8 mouse cellular contexts compared by ENCODE assay signal in genomic region chr6:88518404-88519263, GRCm38 (mm10). TPM values are rescaled to one million over a fixed set of nuclear protein-coding genes. Genes with fewer than 3 reads are reported as not detected.
DNase-seq lines count a peak whose midpoint lies in the region; ATAC-seq lines count a peak whose summit lies in the region.

Gene Sec61a1, minus strand, starts transcription at chr6:88518905.

- DNase-seq in CD4-positive, CD25-positive, alpha-beta regulatory T cell, adult 2 months (ENCODE audit: low read depth, low spot score) = peak; percentile 97
- DNase-seq in fat pad, adult 2 months (ENCODE audit: extremely low read depth, low read depth, low spot score) = peak; percentile 40
- DNase-seq in kidney, postnatal 10 days = peak; percentile 97
- DNase-seq in natural killer cell, adult 2 months (ENCODE audit: low spot score in 2 of 2) = peak; percentile 93

- ATAC-seq in heart, embryonic 13.5 days (ENCODE audit: extremely low read depth, insufficient number of reproducible peaks, low FRiP score, low TSS enrichment) = peak; percentile 93
- peak; percentile 95 for ATAC-seq in liver, embryonic 12.5 days
- peak; percentile 97 for ATAC-seq in stomach, embryonic 15.5 days (ENCODE audit: insufficient read depth, low FRiP score, low read depth)

- no peaks in the 10 kb centered on the region for H3K9me3 ChIP-seq in heart, embryonic 13.5 days
- no peaks in the 10 kb centered on the region for H3K9me3 ChIP-seq in liver, embryonic 12.5 days (replicated peaks)
- no peaks in the 10 kb centered on the region for H3K9me3 ChIP-seq in stomach, embryonic 15.5 days

- peaks cover 26% of the 10 kb centered on the region for H3K36me3 ChIP-seq in heart, embryonic 13.5 days
- H3K36me3 ChIP-seq in liver, embryonic 12.5 days = peaks cover 36% of the 10 kb centered on the region
- H3K36me3 ChIP-seq in stomach, embryonic 15.5 days = peaks cover 17% of the 10 kb centered on the region

- H3K27me3 ChIP-seq in heart, embryonic 13.5 days (replicated peaks) = no peaks in the 10 kb centered on the region
- no peaks in the 10 kb centered on the region for H3K27me3 ChIP-seq in liver, embryonic 12.5 days (replicated peaks)
- no peaks in the 10 kb centered on the region for H3K27me3 ChIP-seq in stomach, embryonic 15.5 days (replicated peaks)

- peak within 1 kb of the TSS; percentile 90 for H3K27ac ChIP-seq in brown adipose tissue, adult 24 weeks (replicated peaks; ENCODE audit: low read depth, low read length)
- peak within 1 kb of the TSS; percentile 93 for H3K27ac ChIP-seq in heart, embryonic 13.5 days (replicated peaks)
- peak within 1 kb of the TSS; percentile 93 for H3K27ac ChIP-seq in liver, embryonic 12.5 days
- peak within 1 kb of the TSS; percentile 88 for H3K27ac ChIP-seq in stomach, embryonic 15.5 days

- WGBS in heart, embryonic 13.5 days = under 1% methylated on average over 74 of the region's 80 CpGs
- under 1% methylated on average over 80 of the region's 80 CpGs for WGBS in liver, embryonic 12.5 days (ENCODE audit: insufficient replicate concordance)
- WGBS in stomach, embryonic 15.5 days = under 1% methylated on average over 80 of the region's 80 CpGs

- peak within 1 kb of the TSS; percentile 92 for H3K4me3 ChIP-seq in brown adipose tissue, adult 24 weeks (ENCODE audit: insufficient read depth, low read depth, low read length)
- H3K4me3 ChIP-seq in heart, embryonic 13.5 days = peak within 1 kb of the TSS; percentile 96
- H3K4me3 ChIP-seq in liver, embryonic 12.5 days = peak within 1 kb of the TSS; percentile 94
- peak within 1 kb of the TSS; percentile 64 for H3K4me3 ChIP-seq in stomach, embryonic 15.5 days (replicated peaks)

- H3K9ac ChIP-seq in heart, embryonic 13.5 days = peak within 1 kb of the TSS; percentile 99
- H3K9ac ChIP-seq in liver, embryonic 12.5 days = peak within 1 kb of the TSS; percentile 95
- H3K9ac ChIP-seq in stomach, embryonic 15.5 days = peak within 1 kb of the TSS; percentile 76

- H3K4me1 ChIP-seq in brown adipose tissue, adult 24 weeks (ENCODE audit: control insufficient read depth, insufficient read depth, insufficient read length, low read length) = peaks cover 12% of the 10 kb centered on the region; the same call in 1 of the 2 replicates
- peaks cover 48% of the 10 kb centered on the region for H3K4me1 ChIP-seq in heart, embryonic 13.5 days
- H3K4me1 ChIP-seq in liver, embryonic 12.5 days = peaks cover 53% of the 10 kb centered on the region
- H3K4me1 ChIP-seq in stomach, embryonic 15.5 days = peaks cover 9% of the 10 kb centered on the region; the same call in 1 of the 2 replicates

- H3K4me2 ChIP-seq in heart, embryonic 13.5 days = peak within 1 kb of the TSS; percentile 97
- peak within 1 kb of the TSS; percentile 94 for H3K4me2 ChIP-seq in liver, embryonic 12.5 days
- peak within 1 kb of the TSS; percentile 78 for H3K4me2 ChIP-seq in stomach, embryonic 15.5 days

RNA-seq across cellular contexts. Expression of gene Sec61a1, which starts in this region (rescaled TPM):
- 31.7 and 40.8 TPM in 2 replicates for polyA plus RNA-seq in brown adipose tissue, adult 24 weeks (2012; ENCODE audit: insufficient read depth, insufficient read length, missing spikeins)
- 176 and 177 TPM in 2 replicates for polyA plus RNA-seq in heart, embryonic 13.5 days (2015; fragmentation: Nextera tagmentation; extraction: Ambion mirVana)
- 154 and 156 TPM in 2 replicates for polyA plus RNA-seq in liver, embryonic 12.5 days (2016; fragmentation: Nextera tagmentation; extraction: Ambion mirVana)
- polyA plus RNA-seq in stomach, embryonic 15.5 days (2015; fragmentation: Nextera tagmentation; extraction: Ambion mirVana) = 260 and 295 TPM in 2 replicates

Comparison
In these comparisons a context has a peak if more than half of its experiments do, and no peak if none do; other contexts are left out.
1. Peak in every context shown above with its lines: DNase-seq, ATAC-seq, H3K4me3 ChIP-seq and H3K27ac ChIP-seq.
2. DNase-seq: peak in every context shown above with its lines; median percentile 97 in CD4-positive, CD25-positive, alpha-beta regulatory T cell, adult 2 months; 97 in kidney, postnatal 10 days; 93 in natural killer cell, adult 2 months; 40 in fat pad, adult 2 months.